Mouse (Mus musculus): ENCODE measurements at regions not wholly inside any gene's neighbourhood (a gene's known extent, or its start where the extent isn't known, plus 50 kb on each side); places are given as distances from the start of the nearest gene placed in this dataset.

DNA sequence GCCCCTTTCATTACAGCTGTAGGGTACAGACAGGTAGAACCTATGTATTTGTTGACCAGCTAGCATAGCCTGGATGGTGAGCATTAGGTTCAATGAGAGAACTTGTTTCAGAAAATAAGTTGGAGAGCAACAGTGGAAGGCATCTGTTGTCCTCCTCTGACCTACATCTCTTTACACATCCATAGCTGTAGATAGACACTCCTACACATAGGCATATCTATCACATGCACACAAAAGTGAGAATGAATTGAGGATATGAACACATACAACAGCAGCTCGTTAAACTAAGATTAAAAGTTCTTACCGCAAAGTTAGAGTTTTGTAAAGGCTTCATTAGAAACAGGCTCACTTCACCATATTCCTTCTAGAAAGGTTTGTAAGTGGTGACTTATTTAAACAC is 198.1 kb downstream of the Col12a1 start:
- Histone ChIP-seq H3K9ac (ENCODE audit: low read length) (no peak overlapping the region), H3K9me3 (ENCODE audit: control insufficient read depth, low read length) (no peaks in the 10 kb centered on the region), H3K4me2 (ENCODE audit: low read length) (no peak overlapping the region), H3K36me3 (ENCODE audit: control insufficient read depth, insufficient read depth, low read length) (no peaks in the 10 kb centered on the region), H3K27me3 (ENCODE audit: control insufficient read depth, insufficient read depth, low read length) (no peaks in the 10 kb centered on the region), H3K4me3 (ENCODE audit: control insufficient read depth in 1 of 2, insufficient read depth in 1 of 2, low read depth in 1 of 2, low read length in 2 of 2) (no peak overlapping the region), H3K27ac (replicated peaks in 1 of 2; ENCODE audit: control insufficient read depth in 1 of 2, insufficient read depth in 1 of 2, low read depth in 2 of 2, low read length in 2 of 2) (no peak overlapping the region), H3K4me1 (ENCODE audit: control insufficient read depth in 2 of 2, insufficient read depth in 2 of 2, low read length in 2 of 2) (peaks cover 8 to 12% of the 10 kb centered on the region in 2 experiments; a peak in 3 of 4 replicates)
- ATAC-seq (ENCODE audit: insufficient number of reproducible peaks, insufficient read depth, low FRiP score, low read depth): no peak
- WGBS: 81% methylated on average over 2 of the region's 2 CpGs

GRCm38 (mm10) chr9:79523054-79523453 is 195.6 kb downstream of the Col12a1 start:
- H3K27me3 ChIP-seq (ENCODE audit: control insufficient read depth, insufficient read depth, low read length): no peaks in the 10 kb centered on the region
- ATAC-seq (ENCODE audit: insufficient number of reproducible peaks, insufficient read depth, low FRiP score, low read depth): no peak
- no peaks in the 10 kb centered on the region for H3K36me3 ChIP-seq (ENCODE audit: control insufficient read depth, insufficient read depth, low read length)
- H3K27ac ChIP-seq (replicated peaks in 1 of 2; ENCODE audit: control insufficient read depth in 1 of 2, insufficient read depth in 1 of 2, low read depth in 2 of 2, low read length in 2 of 2): no peak overlapping the region
- no peak overlapping the region for H3K9ac ChIP-seq (ENCODE audit: low read length)
- H3K4me1 ChIP-seq (ENCODE audit: control insufficient read depth in 2 of 2, insufficient read depth in 2 of 2, low read length in 2 of 2): peaks cover 4 to 7% of the 10 kb centered on the region in 2 experiments; a peak in 3 of 4 replicates
- H3K4me2 ChIP-seq (ENCODE audit: low read length): no peak overlapping the region
- 92% methylated on average over 4 of the region's 4 CpGs for WGBS
- H3K4me3 ChIP-seq (ENCODE audit: control insufficient read depth in 1 of 2, insufficient read depth in 1 of 2, low read depth in 1 of 2, low read length in 2 of 2): no peak overlapping the region
- H3K9me3 ChIP-seq (ENCODE audit: control insufficient read depth, low read length): no peaks in the 10 kb centered on the region

- Histone ChIP-seq H3K27me3 (ENCODE audit: control insufficient read depth, insufficient read depth, low read length) (no peaks in the 10 kb centered on the region), H3K4me2 (ENCODE audit: low read length) (no peak overlapping the region), H3K4me3 (ENCODE audit: control insufficient read depth in 1 of 2, insufficient read depth in 1 of 2, low read depth in 1 of 2, low read length in 2 of 2) (no peak overlapping the region), H3K9ac (ENCODE audit: low read length) (no peak overlapping the region), H3K27ac (replicated peaks in 1 of 2; ENCODE audit: control insufficient read depth in 1 of 2, insufficient read depth in 1 of 2, low read depth in 2 of 2, low read length in 2 of 2) (no peak overlapping the region), H3K4me1 (ENCODE audit: control insufficient read depth in 2 of 2, insufficient read depth in 2 of 2, low read length in 2 of 2) (peaks cover 0 to 2% of the 10 kb centered on the region in 2 experiments; a peak in 1 of 4 replicates), H3K36me3 (ENCODE audit: control insufficient read depth, insufficient read depth, low read length) (no peaks in the 10 kb centered on the region), H3K9me3 (ENCODE audit: control insufficient read depth, low read length) (no peaks in the 10 kb centered on the region)
- no peak for ATAC-seq (ENCODE audit: insufficient number of reproducible peaks, insufficient read depth, low FRiP score, low read depth)
Measured at GRCm38 (mm10) chr9:79525000-79525399, 193.6 kb downstream of the Col12a1 start.

- no peaks in the 10 kb centered on the region for H3K27me3 ChIP-seq (ENCODE audit: control insufficient read depth, insufficient read depth, low read length)
- no peak overlapping the region for H3K4me2 ChIP-seq (ENCODE audit: low read length)
- H3K4me3 ChIP-seq (ENCODE audit: control insufficient read depth in 1 of 2, insufficient read depth in 1 of 2, low read depth in 1 of 2, low read length in 2 of 2): no peak overlapping the region
- H3K4me1 ChIP-seq (ENCODE audit: control insufficient read depth in 2 of 2, insufficient read depth in 2 of 2, low read length in 2 of 2): no peaks in the 10 kb centered on the region
- H3K9me3 ChIP-seq (ENCODE audit: control insufficient read depth, low read length): no peaks in the 10 kb centered on the region
- H3K36me3 ChIP-seq (ENCODE audit: control insufficient read depth, insufficient read depth, low read length): no peaks in the 10 kb centered on the region
- 67% methylated on average over 6 of the region's 6 CpGs for WGBS
- no peak overlapping the region for H3K27ac ChIP-seq (replicated peaks in 1 of 2; ENCODE audit: control insufficient read depth in 1 of 2, insufficient read depth in 1 of 2, low read depth in 2 of 2, low read length in 2 of 2)
- H3K9ac ChIP-seq (ENCODE audit: low read length): no peak overlapping the region
- ATAC-seq (ENCODE audit: insufficient number of reproducible peaks, insufficient read depth, low FRiP score, low read depth): no peak
Measured at GRCm38 (mm10) chr9:79526390-79526789, 192.2 kb downstream of the Col12a1 start.

DNA sequence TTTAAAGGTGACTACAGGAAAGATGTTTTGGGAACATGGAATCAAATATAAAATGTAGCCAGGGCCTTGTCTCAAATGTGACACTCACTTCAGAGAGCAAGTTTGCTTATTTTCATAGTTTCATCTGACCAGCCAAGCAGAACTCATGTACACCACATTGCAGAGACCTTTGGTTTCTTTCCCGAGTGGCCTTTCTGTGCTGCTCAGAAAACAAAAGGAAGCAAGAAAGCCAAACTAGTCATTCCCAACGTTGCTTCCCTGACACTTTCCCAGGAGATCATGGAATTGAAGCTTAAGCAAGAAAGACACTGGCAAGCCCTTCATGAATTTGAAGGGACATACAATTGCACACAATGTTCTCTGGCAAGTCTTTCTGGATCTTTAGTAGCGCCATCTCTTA is 191.3 kb downstream of the Col12a1 start:
- H3K27ac ChIP-seq (replicated peaks in 1 of 2; ENCODE audit: control insufficient read depth in 1 of 2, insufficient read depth in 1 of 2, low read depth in 2 of 2, low read length in 2 of 2): no peak overlapping the region
- 85% methylated on average over 3 of the region's 3 CpGs for WGBS
- H3K9me3 ChIP-seq (ENCODE audit: control insufficient read depth, low read length): no peaks in the 10 kb centered on the region
- no peak overlapping the region for H3K9ac ChIP-seq (ENCODE audit: low read length)
- ATAC-seq (ENCODE audit: insufficient number of reproducible peaks, insufficient read depth, low FRiP score, low read depth): no peak
- no peaks in the 10 kb centered on the region for H3K36me3 ChIP-seq (ENCODE audit: control insufficient read depth, insufficient read depth, low read length)
- no peak overlapping the region for H3K4me2 ChIP-seq (ENCODE audit: low read length)
- no peaks in the 10 kb centered on the region for H3K4me1 ChIP-seq (ENCODE audit: control insufficient read depth in 2 of 2, insufficient read depth in 2 of 2, low read length in 2 of 2)
- no peaks in the 10 kb centered on the region for H3K27me3 ChIP-seq (ENCODE audit: control insufficient read depth, insufficient read depth, low read length)
- H3K4me3 ChIP-seq (ENCODE audit: control insufficient read depth in 1 of 2, insufficient read depth in 1 of 2, low read depth in 1 of 2, low read length in 2 of 2): no peak overlapping the region

Data from heart, embryonic 14.5 days (tissue).